Mouse (Mus musculus): ENCODE data around the gene Tmem44.

- TF ChIP-seq CTCF (IDR thresholded peaks at IDR 0.05; ENCODE audit: borderline replicate concordance, control insufficient read depth, extremely low read depth, insufficient read depth, low read length, poor library complexity) (no peak), POLR2A (IDR thresholded peaks at IDR 0.05; ENCODE audit: control insufficient read depth, extremely low read depth, insufficient read depth, low read length, poor library complexity) (no peak)
Measured at GRCm38 (mm10) chr16:30471912-30472311, 78.7 kb downstream of the Tmem44 start.

All from thymus, adult 2 months (tissue).